Mouse (Mus musculus) limb, embryonic 15.5 days (tissue): ENCODE data around the gene Hbb-bh1. TPM values are rescaled to one million over a fixed set of nuclear protein-coding genes. Genes with fewer than 3 reads are reported as not detected.
"Not testable (repeated sequence)": the region's sequence is repeated elsewhere in the genome, so short reads cannot be mapped to it uniquely, and the experiment has no call there.

Source experiments
- ATAC-seq: fragments of 200-750 bp; cut with Nextera tagmentation; 2 replicates; pipeline ENCODE4 v1.8.0; 2017; ENCODE audit warnings: low read depth, moderate TSS enrichment; ENCODE audit not compliant: insufficient number of reproducible peaks, low FRiP score, low TSS enrichment
- H3K27ac ChIP-seq: fragments of 300-500 bp; sonication (generic); 2 replicates; pipeline ENCODE4 v1.5.1; 2015; ENCODE audit warnings: moderate library complexity, mild to moderate bottlenecking, inconsistent platforms
- H3K27me3 ChIP-seq: fragments of 300-500 bp; sonication (generic); 2 replicates; pipeline ENCODE4 v1.6.1; 2015; ENCODE audit warnings: inconsistent platforms
- H3K36me3 ChIP-seq: fragments of 300-500 bp; sonication (generic); 2 replicates; pipeline ENCODE4 v1.6.1; 2015; ENCODE audit warnings: inconsistent platforms
- H3K4me1 ChIP-seq: fragments of 300-500 bp; sonication (generic); 2 replicates; pipeline ENCODE4 v1.6.1; 2015; ENCODE audit warnings: inconsistent platforms
- H3K4me2 ChIP-seq: fragments of 300-500 bp; sonication (generic); 2 replicates; pipeline ENCODE4 v1.6.1; 2015; ENCODE audit warnings: mild to moderate bottlenecking, inconsistent platforms
- H3K4me3 ChIP-seq: fragments of 300-500 bp; sonication (generic); 2 replicates; pipeline ENCODE4 v1.5.1; 2015; ENCODE audit warnings: mild to moderate bottlenecking, inconsistent platforms
- H3K9ac ChIP-seq: fragments of 300-500 bp; sonication (generic); 2 replicates; pipeline ENCODE4 v1.6.1; 2015; ENCODE audit warnings: inconsistent platforms
- H3K9me3 ChIP-seq: fragments of 300-500 bp; sonication (generic); 2 replicates; pipeline ENCODE4 v1.6.1; 2016; ENCODE audit warnings: inconsistent platforms
- WGBS: fragments of 180-500 bp; shearing (Covaris S2); methylation state at CpG from one replicate; pipeline ENCODE4 v1.1.7; 2015; 5-methylcytosine and 5-hydroxymethylcytosine counted together
- polyA plus RNA-seq: library from polyadenylated mRNA; unstranded; fragments of >200 nt; fragmentation: Nextera tagmentation; extraction: Ambion mirVana; gene quantifications from 2 replicates; pipeline ENCODE4 v1.2.1, GENCODE M21; 2015

Gene Hbb-bh1
- polyA plus RNA-seq, 1 experiment from 2014 or later, result 5.3 TPM

DNA sequence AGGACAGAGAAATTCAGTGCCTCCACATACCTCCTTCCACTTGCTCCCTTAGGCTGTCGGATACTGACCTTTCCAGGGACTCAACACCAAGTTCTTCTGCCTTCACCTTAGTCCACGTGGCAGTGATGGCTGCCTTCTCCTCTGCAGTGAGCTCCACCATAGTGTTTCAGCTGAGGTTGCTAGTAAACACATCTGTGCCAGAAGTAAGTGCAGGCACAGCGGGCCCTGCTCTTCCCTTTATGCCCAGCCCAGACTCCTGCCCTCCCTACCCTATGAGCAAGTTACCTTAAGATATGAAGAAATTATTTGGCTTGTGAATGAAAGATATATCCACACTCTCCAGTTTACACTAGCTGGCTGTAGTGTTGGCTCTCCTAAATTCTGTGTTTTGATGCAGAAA, 2.7 kb downstream of the Hbb-bh1 start, which contains the start of gene Hbb-bh2:
Gene Hbb-bh2, minus strand, starts transcription at position 253 of the 400 bp plus-strand sequence.
- Histone ChIP-seq H3K4me1 (no peaks in the 10 kb centered on the region), H3K27ac (no peak within 1 kb of the TSS), H3K27me3 (no peaks in the 10 kb centered on the region), H3K4me3 (no peak within 1 kb of the TSS), H3K9ac (no peak within 1 kb of the TSS), H3K9me3 (no peaks in the 10 kb centered on the region), H3K36me3 (no peaks in the 10 kb centered on the region), H3K4me2 (no peak within 1 kb of the TSS)
- WGBS, result 69% methylated on average over 3 of the region's 3 CpGs
- ATAC-seq, result no peak

DNA sequence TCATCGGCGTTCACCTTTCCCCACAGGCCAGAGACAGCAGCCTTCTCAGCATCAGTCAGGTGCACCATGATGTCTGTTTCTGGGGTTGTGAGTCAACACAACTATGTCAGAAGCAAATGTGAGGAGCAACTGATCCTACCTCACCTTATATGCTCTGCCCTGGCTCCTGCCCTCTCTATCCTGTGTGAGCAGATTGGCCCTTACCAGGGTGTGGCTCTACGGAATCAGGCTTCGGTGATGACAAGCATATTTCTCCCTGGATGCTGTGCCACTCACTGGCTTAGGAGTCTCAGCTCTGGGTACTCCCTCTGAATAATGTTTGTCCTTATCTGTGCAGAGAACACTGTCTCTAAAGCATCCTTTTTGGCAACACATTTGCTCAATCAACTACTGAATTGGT, 15.2 kb downstream of the Hbb-bh1 start, which contains the start of gene Hbb-bs:
Gene Hbb-bs, minus strand, starts transcription at position 289 of the 400 bp plus-strand sequence.
- Histone ChIP-seq H3K27me3 (no peaks in the 10 kb centered on the region), H3K4me2 (no peak within 1 kb of the TSS), H3K9ac (no peak within 1 kb of the TSS), H3K4me1 (no peaks in the 10 kb centered on the region), H3K4me3 (no peak within 1 kb of the TSS), H3K27ac (no peak within 1 kb of the TSS), H3K9me3 (no peaks in the 10 kb centered on the region), H3K36me3 (no peaks in the 10 kb centered on the region)
- ATAC-seq, result no peak
- WGBS, result 89% methylated on average over 4 of the region's 4 CpGs

GRCm38 (mm10) chr7:103827139-103827538, 15.8 kb downstream of the Hbb-bh1 start:
- not testable (repeated sequence) for H3K9me3 ChIP-seq, H3K27ac ChIP-seq, H3K4me2 ChIP-seq, H3K27me3 ChIP-seq, H3K36me3 ChIP-seq, H3K4me1 ChIP-seq, H3K4me3 ChIP-seq, H3K9ac ChIP-seq, ATAC-seq
- WGBS, result no CpG with 5 or more reads among the region's 2 CpGs

DNA sequence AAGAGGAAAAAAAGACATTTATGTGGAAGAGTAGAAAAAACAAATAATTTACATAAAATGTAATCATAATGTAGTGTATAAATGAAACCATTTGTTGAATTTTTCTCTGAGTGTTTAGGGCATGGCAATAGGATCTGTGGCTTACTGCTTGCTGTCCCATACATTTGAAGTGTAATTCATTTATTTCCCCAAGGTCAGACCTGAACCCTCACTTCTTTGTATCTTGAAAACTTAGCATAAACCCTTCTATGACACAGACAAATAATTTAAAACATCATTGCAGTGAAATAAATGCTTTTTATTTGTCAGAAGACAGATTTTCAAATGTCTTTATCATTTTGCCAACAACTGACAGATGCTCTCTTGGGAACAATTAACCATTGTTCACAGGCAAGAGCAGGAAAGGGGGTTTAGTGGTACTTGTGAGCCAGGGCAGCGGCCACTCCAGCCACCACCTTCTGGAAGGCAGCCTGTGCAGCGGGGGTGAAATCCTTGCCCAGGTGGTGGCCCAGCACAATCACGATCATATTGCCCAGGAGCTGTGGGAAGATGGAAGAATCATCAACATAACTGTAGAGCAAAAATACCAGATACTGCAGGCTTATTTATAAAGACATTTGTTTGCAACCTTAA, 16.6 kb downstream of the Hbb-bh1 start:
- WGBS, result 61% methylated on average over 3 of the region's 3 CpGs
- no peak overlapping the region for H3K4me3 ChIP-seq
- H3K4me1 ChIP-seq, result no peaks in the 10 kb centered on the region
- H3K9me3 ChIP-seq, result no peaks in the 10 kb centered on the region
- H3K27me3 ChIP-seq, result no peaks in the 10 kb centered on the region
- no peaks in the 10 kb centered on the region for H3K36me3 ChIP-seq
- no peak for ATAC-seq
- H3K4me2 ChIP-seq, result no peak overlapping the region
- no peak overlapping the region for H3K27ac ChIP-seq
- no peak overlapping the region for H3K9ac ChIP-seq

- H3K4me1 ChIP-seq, result no peaks in the 10 kb centered on the region
- no peak overlapping the region for H3K4me2 ChIP-seq
- H3K27me3 ChIP-seq, result no peaks in the 10 kb centered on the region
- H3K27ac ChIP-seq, result no peak overlapping the region
- H3K4me3 ChIP-seq, result no peak overlapping the region
- 91% methylated on average over 3 of the region's 3 CpGs for WGBS
- no peak overlapping the region for H3K9ac ChIP-seq
- no peaks in the 10 kb centered on the region for H3K36me3 ChIP-seq
- no peaks in the 10 kb centered on the region for H3K9me3 ChIP-seq
- ATAC-seq, result no peak
Measured at GRCm38 (mm10) chr7:103825536-103826254, 17.3 kb downstream of the Hbb-bh1 start.

DNA sequence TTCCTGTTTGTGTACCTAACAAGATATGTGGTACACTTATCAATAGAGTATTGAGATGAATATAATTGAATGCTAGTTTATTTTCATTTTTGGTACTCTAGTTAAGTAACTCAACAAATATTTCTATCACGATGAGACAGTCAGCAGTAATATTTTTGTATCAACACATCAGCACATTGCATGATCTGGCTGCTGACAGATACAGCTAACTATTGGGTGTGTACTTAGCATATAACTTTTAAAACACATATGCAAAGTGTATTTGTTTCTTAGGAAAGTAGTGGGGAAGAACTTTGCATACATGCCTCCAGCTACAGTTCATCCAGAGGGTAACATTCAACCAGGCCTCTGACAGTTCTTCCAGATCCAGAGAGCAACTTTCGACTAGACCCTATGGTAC, 18.4 kb downstream of the Hbb-bh1 start:
- H3K36me3 ChIP-seq, result no peaks in the 10 kb centered on the region
- H3K4me2 ChIP-seq, result no peak overlapping the region
- no peak overlapping the region for H3K27ac ChIP-seq
- WGBS, result 81% methylated on average over 2 of the region's 2 CpGs
- no peak overlapping the region for H3K4me3 ChIP-seq
- no peaks in the 10 kb centered on the region for H3K4me1 ChIP-seq
- no peaks in the 10 kb centered on the region for H3K27me3 ChIP-seq
- no peak overlapping the region for H3K9ac ChIP-seq
- ATAC-seq, result no peak
- H3K9me3 ChIP-seq, result no peaks in the 10 kb centered on the region

GRCm38 (mm10) chr7:103815085-103815484, 27.9 kb downstream of the Hbb-bh1 start:
- H3K27me3 ChIP-seq, H3K4me3 ChIP-seq, ATAC-seq, H3K27ac ChIP-seq, H3K36me3 ChIP-seq, H3K9me3 ChIP-seq, H3K4me1 ChIP-seq, H3K9ac ChIP-seq, H3K4me2 ChIP-seq: not testable (repeated sequence)
- 57% methylated on average over 1 of the region's 2 CpGs for WGBS

DNA sequence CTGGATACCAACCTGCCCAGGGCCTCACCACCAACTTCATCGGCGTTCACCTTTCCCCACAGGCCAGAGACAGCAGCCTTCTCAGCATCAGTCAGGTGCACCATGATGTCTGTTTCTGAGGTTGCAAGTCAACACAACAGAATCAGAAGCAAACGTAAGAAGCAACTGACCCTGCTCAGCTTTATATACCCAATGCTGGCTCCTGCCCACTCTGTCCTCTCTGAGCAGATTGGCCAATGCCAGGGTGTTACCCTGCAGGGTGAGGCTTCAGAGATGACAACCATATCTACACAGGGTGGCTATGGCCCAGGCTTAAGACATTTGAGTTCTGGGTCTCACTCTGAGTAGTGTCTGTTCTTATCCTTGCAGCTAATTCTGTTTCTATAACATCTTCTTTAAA, 29.2 kb downstream of the Hbb-bh1 start, which contains the start of gene Hbb-bt:
Gene Hbb-bt, minus strand, starts transcription at position 231 of the 400 bp plus-strand sequence.
- H3K27me3 ChIP-seq, result no peaks in the 10 kb centered on the region
- H3K9me3 ChIP-seq, result no peaks in the 10 kb centered on the region
- WGBS, result 79% methylated on average over 3 of the region's 3 CpGs
- H3K4me3 ChIP-seq, result no peak within 1 kb of the TSS
- ATAC-seq, result no peak
- H3K36me3 ChIP-seq, result no peaks in the 10 kb centered on the region
- H3K4me2 ChIP-seq, result no peak within 1 kb of the TSS
- no peak within 1 kb of the TSS for H3K9ac ChIP-seq
- H3K27ac ChIP-seq, result no peak within 1 kb of the TSS
- H3K4me1 ChIP-seq, result no peaks in the 10 kb centered on the region

- no CpG with 5 or more reads among the region's 3 CpGs for WGBS
- H3K27me3 ChIP-seq, H3K4me1 ChIP-seq, ATAC-seq, H3K4me2 ChIP-seq, H3K9ac ChIP-seq, H3K36me3 ChIP-seq, H3K9me3 ChIP-seq, H3K4me3 ChIP-seq, H3K27ac ChIP-seq: not testable (repeated sequence)
Measured at GRCm38 (mm10) chr7:103813152-103813551, 29.8 kb downstream of the Hbb-bh1 start.

GRCm38 (mm10) chr7:103812174-103812573, 30.8 kb downstream of the Hbb-bh1 start:
- H3K27me3 ChIP-seq, result no peaks in the 10 kb centered on the region
- WGBS, result 69% methylated on average over 1 of the region's 1 CpGs
- no peaks in the 10 kb centered on the region for H3K4me1 ChIP-seq
- no peak overlapping the region for H3K4me2 ChIP-seq
- no peaks in the 10 kb centered on the region for H3K9me3 ChIP-seq
- no peak for ATAC-seq
- H3K4me3 ChIP-seq, result no peak overlapping the region
- no peak overlapping the region for H3K27ac ChIP-seq
- no peak overlapping the region for H3K9ac ChIP-seq
- no peaks in the 10 kb centered on the region for H3K36me3 ChIP-seq

DNA sequence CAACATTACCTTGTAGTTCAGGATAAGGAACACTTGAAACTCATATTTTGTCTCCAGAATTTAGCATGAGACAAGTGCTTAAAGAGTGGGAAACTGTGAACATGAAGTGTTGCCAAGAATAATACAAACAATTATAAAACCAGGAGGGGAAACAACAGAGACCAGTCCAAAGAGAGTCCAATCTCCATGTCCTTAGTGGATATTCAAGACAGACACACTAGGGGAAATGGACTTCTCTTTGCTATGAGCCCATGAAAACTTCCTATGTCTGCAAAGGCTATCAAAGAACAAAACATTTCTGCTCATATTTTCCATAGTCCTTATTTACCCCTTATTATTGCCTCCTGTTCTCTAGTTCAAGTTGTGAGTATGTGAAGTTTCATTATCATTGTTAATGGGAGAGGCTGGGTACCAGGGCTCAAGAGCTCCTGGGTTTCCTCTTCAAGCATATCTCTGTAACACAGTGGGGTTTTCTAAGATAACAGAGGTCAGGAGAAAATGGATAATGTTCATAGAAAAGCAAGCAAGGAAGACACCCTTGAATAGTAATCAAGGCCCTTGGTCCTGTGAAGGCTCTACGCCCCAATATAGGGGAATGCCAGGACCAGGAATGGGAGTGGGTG, 31.6 kb downstream of the Hbb-bh1 start:
- no peak overlapping the region for H3K4me3 ChIP-seq
- H3K27me3 ChIP-seq, result no peaks in the 10 kb centered on the region
- no peak overlapping the region for H3K4me2 ChIP-seq
- 86% methylated on average over 1 of the region's 1 CpGs for WGBS
- no peaks in the 10 kb centered on the region for H3K9me3 ChIP-seq
- no peak overlapping the region for H3K9ac ChIP-seq
- no peak for ATAC-seq
- H3K27ac ChIP-seq, result no peak overlapping the region
- no peaks in the 10 kb centered on the region for H3K36me3 ChIP-seq
- no peaks in the 10 kb centered on the region for H3K4me1 ChIP-seq

- 78% methylated on average over 3 of the region's 3 CpGs for WGBS
- no peak overlapping the region for H3K4me3 ChIP-seq
- no peak overlapping the region for H3K27ac ChIP-seq
- H3K4me1 ChIP-seq, result no peaks in the 10 kb centered on the region
- H3K4me2 ChIP-seq, result no peak overlapping the region
- no peaks in the 10 kb centered on the region for H3K9me3 ChIP-seq
- H3K36me3 ChIP-seq, result no peaks in the 10 kb centered on the region
- no peak for ATAC-seq
- no peak overlapping the region for H3K9ac ChIP-seq
- no peaks in the 10 kb centered on the region for H3K27me3 ChIP-seq
Measured at GRCm38 (mm10) chr7:103810746-103811145, 32.2 kb downstream of the Hbb-bh1 start.
